Mouse (Mus musculus) limb, embryonic 14.5 days (tissue): ENCODE measurements around the gene Tanc1. TPM values are rescaled to one million over a fixed set of nuclear protein-coding genes. Genes with fewer than 3 reads are reported as not detected.

Source experiments
- ATAC-seq: fragments of 200-750 bp; cut with Nextera tagmentation; 2 replicates; pipeline ENCODE4 v1.8.0; 2017; ENCODE audit warnings: low read depth, moderate number of reproducible peaks, moderate TSS enrichment; ENCODE audit not compliant: low FRiP score
- DNase-seq: peaks from one replicate; pipeline ENCODE4 v3.0.0-alpha.2; 2015; ENCODE audit warnings: low spot score
- H3K27ac ChIP-seq: fragments of 300-500 bp; sonication (generic); replicated peaks from 2 replicates; pipeline ENCODE4 v1.5.1; 2014; ENCODE audit warnings: low read depth, mild to moderate bottlenecking, low read length, moderate library complexity, mixed read lengths
- H3K27me3 ChIP-seq: fragments of 300-500 bp; sonication (generic); 2 replicates; pipeline ENCODE4 v1.6.1; 2014; ENCODE audit warnings: low read length, mixed read lengths; ENCODE audit not compliant: control insufficient read depth, insufficient read depth
- H3K36me3 ChIP-seq: fragments of 300-500 bp; sonication (generic); 2 replicates; pipeline ENCODE4 v1.6.1; 2014; ENCODE audit warnings: mild to moderate bottlenecking, low read length, moderate library complexity, mixed read lengths; ENCODE audit not compliant: control insufficient read depth, insufficient read depth
- H3K4me1 ChIP-seq: fragments of 300-500 bp; sonication (generic); 2 replicates; pipeline ENCODE4 v1.6.1; 2014; ENCODE audit warnings: antibody characterized with exemption, low read length, mixed read lengths; ENCODE audit not compliant: control insufficient read depth, insufficient read depth
- H3K4me2 ChIP-seq: fragments of 300-500 bp; sonication (generic); replicated peaks from 2 replicates; pipeline ENCODE4 v1.6.1; 2014; ENCODE audit warnings: low read depth, mild to moderate bottlenecking, low read length, moderate library complexity; ENCODE audit not compliant: severe bottlenecking
- H3K4me3 ChIP-seq: fragments of 300-500 bp; sonication (generic); replicated peaks from 2 replicates; pipeline ENCODE4 v1.5.1; 2014; ENCODE audit warnings: low read length
- H3K9ac ChIP-seq: fragments of 300-500 bp; sonication (generic); 2 replicates; pipeline ENCODE4 v1.6.1; 2014; ENCODE audit warnings: mild to moderate bottlenecking, low read depth, low read length, moderate library complexity; ENCODE audit not compliant: severe bottlenecking
- H3K9me3 ChIP-seq: fragments of 300-500 bp; sonication (generic); 2 replicates; pipeline ENCODE4 v1.6.1; 2016; ENCODE audit warnings: low read length; ENCODE audit not compliant: control insufficient read depth
- POLR2A ChIP-seq: fragments of 200-500 bp; IDR thresholded peaks from 2 replicates; pipeline ENCODE4 v1.8.0; 2012; ENCODE audit warnings: inconsistent platforms, mild to moderate bottlenecking, moderate library complexity, borderline replicate concordance; ENCODE audit not compliant: insufficient read depth, insufficient read length; ENCODE audit errors: extremely low read depth
- WGBS: fragments of 180-500 bp; shearing (Covaris S2); extraction: QIAGEN DNeasy Blood & Tissue Kit; methylation state at CpG from one replicate; pipeline ENCODE4 v1.1.7; 2014; 5-methylcytosine and 5-hydroxymethylcytosine counted together
- polyA plus RNA-seq, 2 experiments: library from polyadenylated mRNA; depleted of rRNA in 1 of 2; stranded (reverse) in 1 of 2; unstranded in 1 of 2; fragments of >200 nt; fragmentation: Nextera tagmentation in 1 of 2; extraction: Ambion mirVana in 1 of 2; gene quantifications; 2 replicates each; pipeline versions ENCODE4 v1.2.1 to v1.2.3; 2012 to 2014

The Tanc1 gene
- polyA plus RNA-seq, 2 experiments: 24.1 to 35.3 TPM

DNA sequence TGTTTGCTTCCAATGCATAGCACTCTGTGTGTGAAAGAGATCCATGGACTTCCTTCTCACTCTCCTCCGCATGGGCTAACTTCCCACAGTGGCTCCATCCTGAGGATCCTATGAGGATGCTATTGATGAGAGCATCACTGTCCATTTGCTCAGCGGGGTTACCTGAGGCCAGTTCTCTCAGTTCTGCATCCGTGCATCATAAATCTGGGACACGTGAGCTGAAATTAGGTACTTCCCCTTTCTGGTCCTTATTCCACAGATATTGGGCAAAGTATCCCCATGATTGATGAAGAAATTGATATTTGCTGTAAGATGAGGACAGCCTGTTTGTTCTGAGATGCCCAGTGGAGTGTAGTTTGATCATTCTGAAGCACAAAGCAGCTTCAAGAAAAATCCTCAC is 156.1 kb downstream of the Tanc1 start:
- WGBS: 93% methylated on average over 4 of the region's 4 CpGs
- DNase-seq: no peak
- no peaks in the 10 kb centered on the region for H3K27me3 ChIP-seq
- H3K4me2 ChIP-seq: no peak overlapping the region
- no peaks in the 10 kb centered on the region for H3K36me3 ChIP-seq
- no peak for TF ChIP-seq POLR2A
- H3K27ac ChIP-seq: no peak overlapping the region
- H3K9ac ChIP-seq: no peak overlapping the region
- no peaks in the 10 kb centered on the region for H3K9me3 ChIP-seq
- H3K4me1 ChIP-seq: peaks cover 54% of the 10 kb centered on the region
- no peak overlapping the region for H3K4me3 ChIP-seq
- no peak for ATAC-seq

DNA sequence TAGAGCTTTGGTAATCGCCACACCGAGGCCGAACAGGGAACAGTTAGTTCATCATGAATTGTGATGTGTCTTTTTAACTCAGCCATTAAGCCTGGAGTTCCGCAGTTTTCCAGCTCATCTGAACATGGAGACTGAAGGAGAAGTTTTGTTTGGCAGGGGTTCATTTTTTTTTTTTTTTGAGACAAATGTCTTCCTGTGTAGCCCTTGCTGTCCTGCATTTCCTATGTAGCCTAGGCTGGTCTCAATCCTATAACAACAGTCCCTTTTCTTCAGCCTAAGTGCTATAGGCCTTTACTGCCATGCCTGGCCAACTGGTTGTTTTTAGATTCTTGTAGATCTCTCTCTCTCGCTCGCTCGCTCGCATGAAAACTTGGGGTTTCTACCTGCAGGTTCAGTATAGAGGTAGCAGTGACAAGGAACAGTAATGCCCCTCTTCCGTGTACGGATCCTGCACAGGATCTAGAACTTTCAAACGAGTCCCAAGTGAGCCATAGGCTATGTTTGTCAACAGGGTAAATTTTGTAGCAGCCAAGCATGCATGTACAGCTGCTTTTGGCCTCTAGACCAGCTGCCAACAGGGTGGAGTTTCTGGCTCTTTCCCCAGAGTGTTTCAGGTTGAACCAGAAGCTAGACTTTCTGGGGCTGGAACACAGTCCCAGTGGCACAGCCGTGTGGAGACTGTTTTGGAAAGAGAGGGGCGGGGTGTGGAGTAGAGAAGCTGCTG is 157.0 kb downstream of the Tanc1 start:
- WGBS: 75% methylated on average over 13 of the region's 13 CpGs
- H3K4me1 ChIP-seq: peaks cover 57% of the 10 kb centered on the region
- H3K4me2 ChIP-seq: no peak overlapping the region
- peaks cover 8% of the 10 kb centered on the region; the same call in 1 of the 2 replicates for H3K36me3 ChIP-seq
- H3K27me3 ChIP-seq: no peaks in the 10 kb centered on the region
- no peak overlapping the region for H3K4me3 ChIP-seq
- no peak overlapping the region for H3K27ac ChIP-seq
- H3K9me3 ChIP-seq: no peaks in the 10 kb centered on the region
- TF ChIP-seq POLR2A: no peak
- peak; percentile 76 for DNase-seq
- ATAC-seq: 0 out of 2 replicates have a peak, but pooled peaks have one; percentile 27
- no peak overlapping the region for H3K9ac ChIP-seq

DNA sequence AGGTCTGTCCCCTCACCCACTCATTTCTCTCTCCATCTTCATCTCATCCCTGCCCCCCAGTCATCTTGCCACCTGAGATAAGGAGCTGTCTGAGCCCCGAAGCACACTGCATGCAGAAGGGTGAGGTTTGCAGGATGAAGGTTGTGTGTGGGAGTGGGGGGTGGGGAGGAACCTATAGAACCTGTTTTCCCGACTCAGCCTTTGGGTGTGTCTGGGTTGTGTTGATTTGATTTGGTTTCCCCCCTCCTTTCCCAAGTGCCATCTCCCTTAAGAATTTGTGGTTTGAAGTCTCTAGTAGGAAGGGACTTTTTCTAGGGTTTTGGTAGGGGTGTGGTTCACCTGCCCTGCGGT is 157.5 kb downstream of the Tanc1 start:
- no peak overlapping the region for H3K4me2 ChIP-seq
- TF ChIP-seq POLR2A: no peak
- peaks cover 8% of the 10 kb centered on the region; the same call in 1 of the 2 replicates for H3K36me3 ChIP-seq
- H3K4me1 ChIP-seq: peaks cover 57% of the 10 kb centered on the region
- ATAC-seq (peak; percentile 15; the same call in 1 of the 2 replicates), DNase-seq (no peak)
- H3K4me3 ChIP-seq: no peak overlapping the region
- no peaks in the 10 kb centered on the region for H3K27me3 ChIP-seq
- no peak overlapping the region for H3K27ac ChIP-seq
- 76% methylated on average over 3 of the region's 3 CpGs for WGBS
- H3K9me3 ChIP-seq: no peaks in the 10 kb centered on the region
- no peak overlapping the region for H3K9ac ChIP-seq

DNA sequence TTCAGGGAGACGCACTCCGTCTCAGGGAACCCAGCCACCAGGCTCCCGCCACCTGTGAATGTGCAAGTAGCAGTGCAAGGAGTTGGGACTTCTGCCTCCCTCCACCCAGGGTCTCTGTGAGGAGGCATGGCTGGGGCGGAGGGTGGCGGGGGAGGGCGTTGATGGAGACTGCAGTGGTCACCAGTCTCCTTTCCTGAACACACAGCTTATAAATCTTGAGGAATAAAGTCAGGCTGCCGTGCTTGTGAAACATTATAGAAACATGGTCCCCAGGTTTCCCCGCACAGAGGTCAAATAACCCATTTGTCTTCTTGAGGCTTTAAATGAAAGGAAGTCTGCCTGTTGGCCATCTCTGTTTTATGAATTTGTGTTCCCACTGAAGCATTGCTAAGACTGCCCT is 159.9 kb downstream of the Tanc1 start:
- ATAC-seq: no peak
- Histone ChIP-seq H3K4me3 (no peak overlapping the region), H3K9ac (no peak overlapping the region), H3K27me3 (no peaks in the 10 kb centered on the region), H3K27ac (peak overlapping the region; percentile 52; the same call in 1 of the 2 replicates), H3K9me3 (no peaks in the 10 kb centered on the region), H3K4me2 (peak overlapping the region; percentile 28; the same call in 1 of the 2 replicates), H3K36me3 (peaks cover 8% of the 10 kb centered on the region; the same call in 1 of the 2 replicates), H3K4me1 (peaks cover 49% of the 10 kb centered on the region)
- WGBS: 24% methylated on average over 8 of the region's 8 CpGs
- no peak for DNase-seq
- no peak for TF ChIP-seq POLR2A

DNA sequence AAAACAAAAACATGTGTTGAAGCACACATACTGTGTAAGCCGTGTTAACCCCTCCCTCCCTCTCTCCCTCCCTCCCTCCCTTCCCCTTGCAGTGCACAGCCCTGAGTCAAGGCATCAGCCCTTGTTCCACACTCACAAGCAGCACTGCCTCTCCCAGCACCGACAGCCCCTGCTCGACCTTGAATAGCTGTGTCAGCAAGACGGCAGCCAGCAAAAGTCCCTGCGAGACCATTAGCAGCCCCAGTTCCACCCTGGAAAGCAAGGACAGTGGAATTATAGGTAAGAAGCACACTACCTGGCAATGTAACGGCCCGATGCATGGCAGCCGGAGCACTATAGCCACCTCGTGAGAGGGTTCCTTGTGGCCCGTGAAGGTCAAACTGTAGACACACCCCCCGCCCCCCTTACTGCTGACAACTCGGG is 160.4 kb downstream of the Tanc1 start:
- Histone ChIP-seq H3K36me3 (peaks cover 8% of the 10 kb centered on the region; the same call in 1 of the 2 replicates), H3K27ac (peak overlapping the region; percentile 52; the same call in 1 of the 2 replicates), H3K27me3 (no peaks in the 10 kb centered on the region), H3K9me3 (no peaks in the 10 kb centered on the region), H3K4me1 (peaks cover 49% of the 10 kb centered on the region), H3K4me3 (no peak overlapping the region), H3K4me2 (peak overlapping the region; percentile 28; the same call in 1 of the 2 replicates), H3K9ac (no peak overlapping the region)
- ATAC-seq (peak; percentile 68; the same call in 1 of the 2 replicates), DNase-seq (no peak)
- 14% methylated on average over 12 of the region's 12 CpGs for WGBS
- TF ChIP-seq POLR2A: no peak
